Mouse (Mus musculus): Measurements from ENCODE around the gene Tmem183a.

DNA sequence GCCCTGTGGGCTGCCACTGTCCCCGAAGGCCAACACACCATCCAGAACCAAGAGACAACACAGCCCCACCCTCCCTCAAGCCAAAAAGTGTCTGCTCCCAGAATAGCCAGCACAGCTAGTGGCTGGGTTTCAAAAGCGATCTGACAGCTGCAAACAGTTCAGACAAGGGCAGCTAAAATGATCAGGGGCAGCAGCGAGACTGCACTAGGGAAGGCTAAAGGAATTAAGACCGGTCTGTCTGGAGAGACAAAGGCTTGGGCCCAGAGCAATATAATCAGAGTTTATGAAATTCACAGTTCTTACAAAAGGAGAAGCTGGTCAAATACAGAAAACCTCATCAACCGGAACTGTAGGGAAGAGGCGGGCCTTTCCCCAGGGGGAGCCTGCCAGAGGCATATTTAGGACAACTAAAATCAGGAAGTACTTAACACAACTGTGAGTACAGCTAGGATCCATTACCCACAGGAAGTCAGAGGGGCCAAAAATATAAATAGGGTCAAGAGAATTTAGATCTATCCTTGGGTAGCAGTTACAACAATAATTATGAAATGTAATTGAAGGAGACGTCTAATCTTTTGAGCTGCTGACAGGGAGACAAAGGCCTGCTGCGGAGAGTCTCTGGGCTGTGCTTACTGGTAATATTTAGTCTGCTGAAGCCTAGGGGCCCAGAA lies 59.1 kb downstream of the Tmem183a start:
- TF ChIP-seq CTCF (IDR thresholded peaks at IDR 0.05; ENCODE audit: low read depth, low read length) (no peak), POLR2A (IDR thresholded peaks at IDR 0.05; ENCODE audit: extremely low read depth, insufficient read depth, low read length) (no peak)
